Mouse (Mus musculus) small intestine, adult 2 months (tissue): ENCODE measurements around the gene Daxx. TPM values are rescaled to one million over a fixed set of nuclear protein-coding genes. Genes with fewer than 3 reads are reported as not detected.

Experiments
- H3K27ac ChIP-seq: fragments of 200-500 bp; 2 replicates; pipeline ENCODE4 v1.5.1; 2012; ENCODE audit warnings: low read depth, low read length, control low read depth, inconsistent platforms; ENCODE audit not compliant: insufficient read depth
- H3K27me3 ChIP-seq: fragments of 200-500 bp; 2 replicates; pipeline ENCODE4 v1.6.1; 2012; ENCODE audit warnings: mild to moderate bottlenecking, moderate library complexity, low read length, inconsistent platforms; ENCODE audit not compliant: control insufficient read depth, insufficient read depth
- H3K36me3 ChIP-seq: fragments of 200-500 bp; 2 replicates; pipeline ENCODE4 v1.6.1; 2012; ENCODE audit warnings: mild to moderate bottlenecking, low read length, control low read depth, inconsistent platforms; ENCODE audit not compliant: control insufficient read depth, insufficient read depth
- H3K4me1 ChIP-seq: fragments of 200-500 bp; 2 replicates; pipeline ENCODE4 v1.6.1; 2012; ENCODE audit warnings: low read length, inconsistent platforms, mixed read lengths; ENCODE audit not compliant: control insufficient read depth, insufficient read depth, insufficient read length
- H3K4me3 ChIP-seq: fragments of 200-500 bp; 2 replicates; pipeline ENCODE4 v1.5.1; 2012; ENCODE audit warnings: low read depth, mild to moderate bottlenecking, control low read depth, inconsistent platforms, low read length, moderate library complexity
- CTCF ChIP-seq: fragments of 200-500 bp; IDR thresholded peaks from 2 replicates; pipeline ENCODE4 v1.5.1; 2012; ENCODE audit warnings: low read depth, mild to moderate bottlenecking, control low read depth, inconsistent platforms, low read length, moderate library complexity, mixed read lengths; ENCODE audit not compliant: insufficient replicate concordance, insufficient read length; ENCODE audit errors: extremely low read depth
- POLR2A ChIP-seq: fragments of 200-500 bp; IDR thresholded peaks from 2 replicates; pipeline ENCODE4 v1.6.1; 2012; ENCODE audit warnings: low read depth, mild to moderate bottlenecking, control low read depth, inconsistent platforms, low read length, moderate library complexity
- WGBS: fragments of 180-500 bp; shearing (Covaris S2); methylation state at CpG from one replicate; pipeline ENCODE4 v1.1.7; 2018; 5-methylcytosine and 5-hydroxymethylcytosine counted together
- polyA plus RNA-seq: library from polyadenylated mRNA; depleted of rRNA; stranded (reverse); fragments of >200 nt; gene quantifications from 2 replicates; pipeline ENCODE4 v1.2.3, GENCODE M21; 2012

Gene Daxx
- polyA plus RNA-seq, 1 experiment, result 48.6 TPM

DNA sequence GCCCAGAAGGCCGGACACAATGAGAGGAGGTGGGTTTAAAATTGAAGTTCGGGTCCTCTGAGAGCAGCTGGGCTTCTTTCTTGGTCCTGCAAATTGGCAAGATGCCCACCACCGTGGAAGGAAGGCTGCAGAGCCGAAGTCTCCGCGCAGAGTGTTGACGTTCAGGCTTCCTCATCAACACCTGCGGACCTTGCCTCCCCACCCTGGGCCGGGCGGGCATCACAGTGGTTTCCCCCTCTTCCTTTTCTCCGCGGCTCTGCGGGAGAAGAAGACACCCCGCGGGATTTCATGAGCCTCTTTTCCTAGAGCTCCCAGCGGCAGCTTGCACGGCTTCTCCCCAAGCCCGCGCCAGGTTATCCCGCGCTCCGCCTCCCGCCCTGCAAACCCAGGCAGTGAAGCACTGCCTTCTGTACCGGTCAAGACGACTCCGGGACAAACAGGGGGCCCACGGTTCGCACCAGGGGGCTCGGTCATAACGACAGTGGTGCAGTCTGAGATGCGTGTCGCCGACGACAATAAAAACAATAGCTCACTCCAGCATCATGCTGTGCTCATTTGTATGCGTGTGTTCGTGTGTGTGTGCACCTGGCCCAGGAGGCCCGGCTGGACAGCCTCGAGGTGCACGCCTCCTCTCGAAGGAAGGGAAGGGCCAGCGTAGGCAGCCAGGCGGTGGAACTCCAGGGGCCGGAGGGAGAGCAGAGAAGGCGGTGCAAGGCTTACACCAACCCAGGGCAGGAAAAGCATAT, 710 bp upstream of the Daxx start:
- H3K4me3 ChIP-seq, result peak overlapping the region; percentile 61
- peak overlapping the region; percentile 55 for H3K27ac ChIP-seq
- no peaks in the 10 kb centered on the region for H3K27me3 ChIP-seq
- peaks cover 8% of the 10 kb centered on the region for H3K4me1 ChIP-seq
- H3K36me3 ChIP-seq, result peaks cover 22% of the 10 kb centered on the region
- under 1% methylated on average over 44 of the region's 44 CpGs for WGBS
- no peak for TF ChIP-seq CTCF
- no peak for TF ChIP-seq POLR2A

DNA sequence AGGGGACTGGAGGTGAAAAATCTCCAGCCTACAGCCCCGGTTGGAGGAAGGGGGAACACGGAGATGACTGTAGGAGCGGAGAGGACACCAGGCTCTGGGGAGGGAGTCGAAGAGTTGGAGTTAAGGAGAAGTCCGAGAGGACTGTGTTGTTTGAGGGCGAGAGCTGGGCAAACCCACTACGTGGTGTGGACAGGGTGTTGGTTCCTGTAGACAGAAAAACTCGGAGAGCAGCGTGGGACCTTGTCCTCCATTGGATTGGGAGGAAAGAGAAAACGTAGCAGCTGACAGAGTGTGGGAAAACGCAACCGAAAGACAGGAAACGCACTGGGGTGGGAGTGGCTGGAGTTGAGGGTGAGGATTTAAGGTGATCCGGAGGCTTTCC, 646 bp downstream of the Daxx start:
- no peaks in the 10 kb centered on the region for H3K27me3 ChIP-seq
- TF ChIP-seq POLR2A, result peak; percentile 43; the same call in 1 of the 2 replicates
- no peak for TF ChIP-seq CTCF
- peak overlapping the region; percentile 97 for H3K27ac ChIP-seq
- peak overlapping the region; percentile 85 for H3K4me3 ChIP-seq
- H3K4me1 ChIP-seq, result peaks cover 8% of the 10 kb centered on the region
- H3K36me3 ChIP-seq, result peaks cover 33% of the 10 kb centered on the region
- WGBS, result under 1% methylated on average over 14 of the region's 14 CpGs

- TF ChIP-seq POLR2A (no peak), CTCF (no peak)
- 33% methylated on average over 11 of the region's 11 CpGs for WGBS
- peak overlapping the region; percentile 85 for H3K4me3 ChIP-seq
Measured at GRCm38 (mm10) chr17:33910346-33911051, 1.3 kb downstream of the Daxx start.

DNA sequence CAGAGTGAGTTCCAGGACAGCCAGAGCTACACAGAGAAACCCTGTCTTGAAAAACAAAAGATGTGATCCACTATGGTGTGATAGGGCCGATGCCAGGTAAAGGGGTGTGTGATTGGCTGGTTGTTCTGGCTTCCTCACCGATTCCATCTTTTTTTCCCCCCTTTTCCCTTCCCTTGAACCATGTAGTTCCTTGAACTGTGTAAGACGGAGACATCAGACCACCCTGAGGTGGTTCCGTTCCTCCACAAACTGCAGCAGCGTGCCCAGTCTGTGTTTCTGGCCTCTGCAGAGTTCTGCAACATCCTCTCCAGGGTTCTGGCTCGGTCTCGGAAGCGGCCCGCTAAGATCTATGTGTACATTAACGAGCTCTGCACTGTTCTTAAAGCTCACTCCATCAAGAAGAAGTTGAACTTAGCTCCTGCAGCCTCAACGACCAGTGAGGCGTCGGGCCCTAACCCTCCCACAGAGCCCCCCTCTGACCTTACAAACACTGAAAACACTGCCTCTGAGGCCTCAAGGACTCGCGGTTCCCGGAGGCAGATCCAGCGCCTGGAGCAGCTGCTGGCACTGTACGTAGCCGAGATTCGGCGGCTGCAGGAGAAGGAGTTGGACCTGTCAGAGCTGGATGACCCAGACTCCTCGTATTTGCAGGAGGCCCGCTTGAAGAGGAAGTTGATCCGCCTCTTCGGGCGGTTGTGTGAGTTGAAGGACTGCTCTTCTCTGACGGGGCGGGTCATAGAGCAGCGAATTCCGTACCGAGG, 2.0 kb downstream of the Daxx start:
- H3K27me3 ChIP-seq, result no peaks in the 10 kb centered on the region
- H3K4me3 ChIP-seq, result no peak overlapping the region
- no peak overlapping the region for H3K27ac ChIP-seq
- peak; percentile 14; the same call in 1 of the 2 replicates for TF ChIP-seq CTCF
- no peak for TF ChIP-seq POLR2A
- peaks cover 10% of the 10 kb centered on the region for H3K4me1 ChIP-seq
- H3K36me3 ChIP-seq, result peaks cover 35% of the 10 kb centered on the region
- WGBS, result 92% methylated on average over 31 of the region's 31 CpGs

More at GRCm38 (mm10) chr17:33910346-33911051, 1.3 kb downstream of the Daxx start:
- H3K27ac ChIP-seq, result peak overlapping the region; percentile 97
- peaks cover 35% of the 10 kb centered on the region for H3K36me3 ChIP-seq
- H3K27me3 ChIP-seq, result no peaks in the 10 kb centered on the region
- H3K4me1 ChIP-seq, result peaks cover 10% of the 10 kb centered on the region

- WGBS, result 89% methylated on average over 28 of the region's 28 CpGs
- no peak for TF ChIP-seq CTCF
- no peak for TF ChIP-seq POLR2A
- Histone ChIP-seq H3K36me3 (peaks cover 35% of the 10 kb centered on the region), H3K4me1 (peaks cover 13% of the 10 kb centered on the region), H3K27me3 (no peaks in the 10 kb centered on the region), H3K4me3 (no peak overlapping the region), H3K27ac (no peak overlapping the region)
Measured at GRCm38 (mm10) chr17:33911813-33912414, 2.7 kb downstream of the Daxx start.

DNA sequence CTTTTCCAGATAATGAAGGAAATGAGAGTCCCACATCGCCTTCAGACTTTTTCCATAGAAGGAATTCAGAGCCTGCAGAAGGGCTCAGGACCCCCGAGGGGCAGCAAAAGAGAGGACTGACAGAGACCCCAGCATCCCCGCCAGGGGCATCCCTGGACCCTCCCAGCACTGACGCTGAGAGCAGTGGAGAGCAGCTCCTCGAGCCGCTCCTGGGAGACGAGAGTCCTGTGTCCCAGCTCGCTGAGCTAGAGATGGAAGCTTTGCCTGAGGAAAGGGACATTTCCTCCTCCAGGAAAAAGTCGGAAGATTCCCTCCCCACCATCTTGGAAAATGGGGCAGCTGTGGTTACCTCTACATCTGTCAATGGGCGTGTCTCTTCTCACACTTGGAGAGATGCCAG, 4.0 kb downstream of the Daxx start:
- 88% methylated on average over 10 of the region's 10 CpGs for WGBS
- TF ChIP-seq POLR2A (no peak), CTCF (no peak)
- Histone ChIP-seq H3K4me1 (peaks cover 17% of the 10 kb centered on the region), H3K27me3 (no peaks in the 10 kb centered on the region), H3K36me3 (peaks cover 40% of the 10 kb centered on the region), H3K4me3 (no peak overlapping the region), H3K27ac (no peak overlapping the region)
